Mouse (Mus musculus) frontal cortex, adult (tissue): ENCODE measurements around the gene Taar7a.
A peak's percentile ranks its signal among the peaks of the same experiment; 100 is the strongest.

Source experiments
- ATAC-seq: cut with Nextera tagmentation; 2 replicates; pipeline ENCODE4 v1.9.2; 2017; ENCODE audit warnings: mild to moderate bottlenecking, moderate library complexity, mixed read lengths; ENCODE audit not compliant: low TSS enrichment

The Taar7a gene

GRCm38 (mm10) chr10:23993381-23993780 is at the start of gene Taar7a:
Gene Taar7a, minus strand, starts transcription at chr10:23993481.
- ATAC-seq = no peak

- ATAC-seq = no peak
Observed at GRCm38 (mm10) chr10:24040120-24040869, 47.0 kb upstream of the Taar7a start.

- ATAC-seq = no peak
Observed at GRCm38 (mm10) chr10:24037314-24037713, 44.0 kb upstream of the Taar7a start, which contains the start of gene Taar7e. Gene Taar7e, plus strand, starts transcription at chr10:24037614.

- ATAC-seq = no peak
Observed at GRCm38 (mm10) chr10:24031347-24031746, 38.1 kb upstream of the Taar7a start.

GRCm38 (mm10) chr10:24026922-24027321 is 33.6 kb upstream of the Taar7a start, which contains the start of gene Taar7d:
Gene Taar7d, plus strand, starts transcription at chr10:24027222.
- ATAC-seq = no peak

GRCm38 (mm10) chr10:24008143-24008542 is 14.9 kb upstream of the Taar7a start:
- no peak for ATAC-seq

- no peak for ATAC-seq
Observed at GRCm38 (mm10) chr10:24007034-24007433, 13.8 kb upstream of the Taar7a start.

GRCm38 (mm10) chr10:24006442-24006841 is 13.2 kb upstream of the Taar7a start:
- no peak; the same call in 1 of the 2 replicates for ATAC-seq

- no peak for ATAC-seq
Observed at GRCm38 (mm10) chr10:23999639-24000038, 6.4 kb upstream of the Taar7a start, which contains the start of gene Taar7b. Gene Taar7b, plus strand, starts transcription at chr10:23999939.

GRCm38 (mm10) chr10:23986419-23986818 is 6.9 kb downstream of the Taar7a start:
- no peak for ATAC-seq

GRCm38 (mm10) chr10:23985546-23985945 is 7.7 kb downstream of the Taar7a start, which contains the start of gene Taar6:
Gene Taar6, minus strand, starts transcription at chr10:23985646.
- ATAC-seq = no peak

GRCm38 (mm10) chr10:23978901-23979705 is 14.2 kb downstream of the Taar7a start:
- ATAC-seq = peak; percentile 99

GRCm38 (mm10) chr10:23977958-23978357 is 15.3 kb downstream of the Taar7a start:
- ATAC-seq = no peak

- ATAC-seq = no peak
Observed at GRCm38 (mm10) chr10:23971256-23971655, 22.0 kb downstream of the Taar7a start.

GRCm38 (mm10) chr10:23970656-23971165 is 22.6 kb downstream of the Taar7a start, which contains the start of gene Taar5:
Gene Taar5, plus strand, starts transcription at chr10:23970706.
- ATAC-seq = no peak

- ATAC-seq = no peak
Observed at GRCm38 (mm10) chr10:23964921-23965610, 28.2 kb downstream of the Taar7a start.

GRCm38 (mm10) chr10:23963444-23963843 is 29.8 kb downstream of the Taar7a start:
- no peak for ATAC-seq

- ATAC-seq = no peak
Observed at GRCm38 (mm10) chr10:23960444-23960915, 32.8 kb downstream of the Taar7a start, which contains the start of gene Taar4. Gene Taar4, plus strand, starts transcription at chr10:23960494.

- no peak for ATAC-seq
Observed at GRCm38 (mm10) chr10:23959071-23959470, 34.2 kb downstream of the Taar7a start.

- ATAC-seq = no peak
Observed at GRCm38 (mm10) chr10:23951714-23952113, 41.6 kb downstream of the Taar7a start.

GRCm38 (mm10) chr10:23949508-23950005 is 43.7 kb downstream of the Taar7a start, which contains the start of gene Taar3:
Gene Taar3, plus strand, starts transcription at chr10:23949558.
- peak; percentile 65; the same call in 1 of the 2 replicates for ATAC-seq
